Mouse (Mus musculus) heart, embryonic 12.5 days (tissue): ENCODE measurements around the gene Ano10. TPM values are rescaled to one million over a fixed set of nuclear protein-coding genes. Genes with fewer than 3 reads are reported as not detected.

Experiments used
- microRNA-seq: library from miRNA; unstranded; fragments of <30 nt; microRNA quantifications from one replicate; pipeline ENCODE4, GENCODE M21; 2017
- polyA plus RNA-seq: library from polyadenylated mRNA; unstranded; fragments of >200 nt; fragmentation: Nextera tagmentation; extraction: Ambion mirVana; gene quantifications from 2 replicates; pipeline ENCODE4 v1.2.1, GENCODE M21; 2016

Ano10 gene
- polyA plus RNA-seq, 1 experiment from 2014 or later = 34.7 TPM

Small RNA genes lying within 50 kb of the gene (microRNA-seq; reads per million reads assigned to microRNA genes)
- gene Mir8106 = not detected

Other genes starting within 250 kb of the Ano10 start
- 53.4 and 62.3 TPM in 2 replicates for gene Snrk, start 177.2 kb downstream of the Ano10 start, polyA plus RNA-seq
- gene Abhd5, start 57.2 kb upstream of the Ano10 start, polyA plus RNA-seq = 16.2 and 19.1 TPM in 2 replicates